Mouse (Mus musculus): ENCODE results near the gene Ush2a. TPM values are rescaled to one million over a fixed set of nuclear protein-coding genes. Genes with fewer than 3 reads are reported as not detected.

Gene Ush2a
- polyA plus RNA-seq, 1 experiment, result not detected

GRCm38 (mm10) chr1:189001815-189002214, 740.0 kb downstream of the Ush2a start:
- Histone ChIP-seq H3ac (ENCODE audit: control insufficient read depth, insufficient read length) (no peak overlapping the region), H3K36me3 (ENCODE audit: control insufficient read depth, insufficient read depth) (peaks cover 15% of the 10 kb centered on the region), H3K79me2 (ENCODE audit: control insufficient read depth, insufficient read depth) (peaks cover 33% of the 10 kb centered on the region), H3K4me3 (no peak overlapping the region), H3K4me2 (ENCODE audit: low read depth) (no peak overlapping the region), H3K27me3 (ENCODE audit: control insufficient read depth, insufficient read depth, insufficient read length) (no peaks in the 10 kb centered on the region)
- TF ChIP-seq SRF (IDR thresholded peaks at IDR 0.05; ENCODE audit: control insufficient read depth, insufficient read length, low read depth) (no peak), POLR2A (IDR thresholded peaks at IDR 0.05; ENCODE audit: insufficient read length, low read depth) (no peak), MYOD1 (IDR thresholded peaks at IDR 0.05; ENCODE audit: control insufficient read depth in 1 of 3, insufficient read length in 2 of 3, low read depth in 2 of 3) (no peak), POLR2AphosphoS2 (IDR thresholded peaks at IDR 0.05; ENCODE audit: insufficient read length, low read depth) (no peak), CEBPB (IDR thresholded peaks at IDR 0.05; ENCODE audit: insufficient read depth, poor library complexity, severe bottlenecking) (no peak), MYOG (IDR thresholded peaks at IDR 0.05; ENCODE audit: control insufficient read depth in 1 of 3, insufficient read depth in 1 of 3, insufficient read length in 2 of 3, low read depth in 2 of 3) (no peak), TCF12 (IDR thresholded peaks at IDR 0.05; ENCODE audit: insufficient read depth, poor library complexity, severe bottlenecking) (no peak), E2F4 (IDR thresholded peaks at IDR 0.05; ENCODE audit: insufficient read depth) (no peak)

- Histone ChIP-seq H3K79me2 (ENCODE audit: control insufficient read depth, insufficient read depth) (peaks cover 37% of the 10 kb centered on the region), H3K4me2 (ENCODE audit: low read depth) (no peak overlapping the region), H3K36me3 (ENCODE audit: control insufficient read depth, insufficient read depth) (peaks cover 8% of the 10 kb centered on the region), H3ac (ENCODE audit: control insufficient read depth, insufficient read length) (no peak overlapping the region), H3K4me3 (no peak overlapping the region), H3K27me3 (ENCODE audit: control insufficient read depth, insufficient read depth, insufficient read length) (no peaks in the 10 kb centered on the region)
- TF ChIP-seq POLR2AphosphoS2 (IDR thresholded peaks at IDR 0.05; ENCODE audit: insufficient read length, low read depth) (no peak), TCF12 (IDR thresholded peaks at IDR 0.05; ENCODE audit: insufficient read depth, poor library complexity, severe bottlenecking) (no peak), MYOD1 (IDR thresholded peaks at IDR 0.05; ENCODE audit: control insufficient read depth in 1 of 3, insufficient read length in 2 of 3, low read depth in 2 of 3) (no peak), CEBPB (IDR thresholded peaks at IDR 0.05; ENCODE audit: insufficient read depth, poor library complexity, severe bottlenecking) (no peak), SRF (IDR thresholded peaks at IDR 0.05; ENCODE audit: control insufficient read depth, insufficient read length, low read depth) (no peak), REST (IDR thresholded peaks at IDR 0.05; ENCODE audit: insufficient read depth, insufficient read length) (no peak), POLR2A (IDR thresholded peaks at IDR 0.05; ENCODE audit: insufficient read length, low read depth) (no peak), MYOG (IDR thresholded peaks at IDR 0.05; ENCODE audit: control insufficient read depth in 1 of 3, insufficient read depth in 1 of 3, insufficient read length in 2 of 3, low read depth in 2 of 3) (no peak), MAX (IDR thresholded peaks at IDR 0.05; ENCODE audit: low read depth) (no peak), E2F4 (IDR thresholded peaks at IDR 0.05; ENCODE audit: insufficient read depth) (no peak), USF1 (IDR thresholded peaks at IDR 0.05; ENCODE audit: low read depth) (no peak), TCF3 (IDR thresholded peaks at IDR 0.05; ENCODE audit: insufficient read length, low read depth) (no peak)
Observed at GRCm38 (mm10) chr1:189004774-189005173, 743.0 kb downstream of the Ush2a start.

GRCm38 (mm10) chr1:189006267-189006666, 744.4 kb downstream of the Ush2a start:
- H3K27me3 ChIP-seq (ENCODE audit: control insufficient read depth, insufficient read depth, insufficient read length), result no peaks in the 10 kb centered on the region
- H3K4me3 ChIP-seq, result peak overlapping the region; percentile 49
- H3K4me2 ChIP-seq (ENCODE audit: low read depth), result peak overlapping the region; percentile 94
- TF ChIP-seq MAX (IDR thresholded peaks at IDR 0.05; ENCODE audit: low read depth) (no peak), MYOD1 (IDR thresholded peaks at IDR 0.05; ENCODE audit: control insufficient read depth in 1 of 3, insufficient read length in 2 of 3, low read depth in 2 of 3) (no peak), MYOG (IDR thresholded peaks at IDR 0.05; ENCODE audit: control insufficient read depth in 1 of 3, insufficient read depth in 1 of 3, insufficient read length in 2 of 3, low read depth in 2 of 3) (no peak), POLR2AphosphoS2 (IDR thresholded peaks at IDR 0.05; ENCODE audit: insufficient read length, low read depth) (no peak)
- no peak overlapping the region for H3ac ChIP-seq (ENCODE audit: control insufficient read depth, insufficient read length)
- peaks cover 1% of the 10 kb centered on the region for H3K36me3 ChIP-seq (ENCODE audit: control insufficient read depth, insufficient read depth)
- H3K79me2 ChIP-seq (ENCODE audit: control insufficient read depth, insufficient read depth), result peaks cover 37% of the 10 kb centered on the region

- TF ChIP-seq POLR2AphosphoS2 (IDR thresholded peaks at IDR 0.05; ENCODE audit: insufficient read length, low read depth) (no peak), REST (IDR thresholded peaks at IDR 0.05; ENCODE audit: insufficient read depth, insufficient read length) (no peak)
- peak overlapping the region; percentile 94 for H3K4me2 ChIP-seq (ENCODE audit: low read depth)
- peaks cover 37% of the 10 kb centered on the region for H3K79me2 ChIP-seq (ENCODE audit: control insufficient read depth, insufficient read depth)
- H3ac ChIP-seq (ENCODE audit: control insufficient read depth, insufficient read length), result peak overlapping the region; percentile 86
- H3K36me3 ChIP-seq (ENCODE audit: control insufficient read depth, insufficient read depth), result no peaks in the 10 kb centered on the region
- no peaks in the 10 kb centered on the region for H3K27me3 ChIP-seq (ENCODE audit: control insufficient read depth, insufficient read depth, insufficient read length)
- H3K4me3 ChIP-seq, result peak overlapping the region; percentile 49
Observed at GRCm38 (mm10) chr1:189006826-189007225, 745.0 kb downstream of the Ush2a start.

GRCm38 (mm10) chr1:189007239-189007979, 745.6 kb downstream of the Ush2a start, which contains the start of gene Kctd3:
Gene Kctd3 (minus strand): TSS chr1:189007841.
- Histone ChIP-seq H3ac (ENCODE audit: control insufficient read depth, insufficient read length) (peak within 1 kb of the TSS; percentile 86), H3K36me3 (ENCODE audit: control insufficient read depth, insufficient read depth) (no peaks in the 10 kb centered on the region), H3K27me3 (ENCODE audit: control insufficient read depth, insufficient read depth, insufficient read length) (no peaks in the 10 kb centered on the region), H3K4me3 (peak within 1 kb of the TSS; percentile 49), H3K79me2 (ENCODE audit: control insufficient read depth, insufficient read depth) (peaks cover 37% of the 10 kb centered on the region), H3K4me2 (ENCODE audit: low read depth) (peak within 1 kb of the TSS; percentile 94)
- TF ChIP-seq MYOG (IDR thresholded peaks at IDR 0.05; ENCODE audit: control insufficient read depth in 1 of 3, insufficient read depth in 1 of 3, insufficient read length in 2 of 3, low read depth in 2 of 3) (peak in 2 of 3 experiments; percentile 2), E2F4 (IDR thresholded peaks at IDR 0.05; ENCODE audit: insufficient read depth) (no peak), POLR2A (IDR thresholded peaks at IDR 0.05; ENCODE audit: insufficient read length, low read depth) (peak; percentile 64)

All from myocyte (in vitro differentiated cells).